Mouse (Mus musculus) adrenal gland, postnatal 14 days (tissue): Measurements from ENCODE around the gene Hddc3. TPM values are rescaled to one million over a fixed set of nuclear protein-coding genes. Genes with fewer than 3 reads are reported as not detected.
"Not testable (repeated sequence)": the region's sequence is repeated elsewhere in the genome, so short reads cannot be mapped to it uniquely, and the experiment has no call there.

Experiments used
- DNase-seq: peaks from one replicate; pipeline ENCODE4 v3.0.0; 2021; ENCODE audit warnings: mixed read lengths
- total RNA-seq: library from RNA; stranded (reverse); gene quantifications from 2 replicates; pipeline ENCODE4 v1.2.3, GENCODE M21; 2021

Gene Hddc3
- total RNA-seq, 1 experiment from 2014 or later, result 44.2 TPM

- no peak for DNase-seq
Measured at GRCm38 (mm10) chr7:80369967-80370431, 27.1 kb downstream of the Hddc3 start.

- peak; percentile 89 for DNase-seq
Measured at GRCm38 (mm10) chr7:80370649-80371040, 27.7 kb downstream of the Hddc3 start.

- DNase-seq, result peak; percentile 92
Measured at GRCm38 (mm10) chr7:80371041-80371751, 28.3 kb downstream of the Hddc3 start, which contains the start of gene Man2a2. TSS of gene Man2a2 (minus strand) at chr7:80371375.

GRCm38 (mm10) chr7:80372166-80372565 is 29.3 kb downstream of the Hddc3 start:
- peak; percentile 3 for DNase-seq

GRCm38 (mm10) chr7:80372667-80373066 is 29.8 kb downstream of the Hddc3 start:
- DNase-seq, result peak; percentile 2

GRCm38 (mm10) chr7:80373352-80373751 is 30.4 kb downstream of the Hddc3 start:
- no peak for DNase-seq

GRCm38 (mm10) chr7:80373850-80374249 is 30.9 kb downstream of the Hddc3 start:
- peak; percentile 5 for DNase-seq

GRCm38 (mm10) chr7:80374280-80374679 is 31.4 kb downstream of the Hddc3 start:
- peak; percentile 3 for DNase-seq

GRCm38 (mm10) chr7:80374733-80375132 is 31.8 kb downstream of the Hddc3 start:
- DNase-seq, result no peak

GRCm38 (mm10) chr7:80375376-80376039 is 32.6 kb downstream of the Hddc3 start:
- DNase-seq, result peak; percentile 64

GRCm38 (mm10) chr7:80376192-80376591 is 33.3 kb downstream of the Hddc3 start:
- no peak for DNase-seq

- peak; percentile 77 for DNase-seq
Measured at GRCm38 (mm10) chr7:80377471-80377870, 34.6 kb downstream of the Hddc3 start.

- DNase-seq, result peak; percentile 61
Measured at GRCm38 (mm10) chr7:80379531-80379930, 36.6 kb downstream of the Hddc3 start.

- peak; percentile 46 for DNase-seq
Measured at GRCm38 (mm10) chr7:80382919-80383318, 40.0 kb downstream of the Hddc3 start.

GRCm38 (mm10) chr7:80386235-80386930 is 43.5 kb downstream of the Hddc3 start:
- peak; percentile 94 for DNase-seq

- DNase-seq, result peak; percentile 59
Measured at GRCm38 (mm10) chr7:80387033-80387632, 44.2 kb downstream of the Hddc3 start.

GRCm38 (mm10) chr7:80387633-80388543 is 45.0 kb downstream of the Hddc3 start, which contains the start of gene Fes:
TSS of gene Fes (minus strand) at chr7:80387946.
- DNase-seq, result peak; percentile 75

- no peak for DNase-seq
Measured at GRCm38 (mm10) chr7:80392119-80392518, 49.2 kb downstream of the Hddc3 start.

GRCm38 (mm10) chr7:80394600-80394999 is 51.7 kb downstream of the Hddc3 start:
- no peak for DNase-seq

- not testable (repeated sequence) for DNase-seq
Measured at GRCm38 (mm10) chr7:80396427-80396826, 53.5 kb downstream of the Hddc3 start.

GRCm38 (mm10) chr7:80397986-80398385 is 55.1 kb downstream of the Hddc3 start:
- DNase-seq, result no peak
